Mouse (Mus musculus) embryonic facial prominence, embryonic 15.5 days (tissue): ENCODE results near the gene Cbr1. TPM values are rescaled to one million over a fixed set of nuclear protein-coding genes. Genes with fewer than 3 reads are reported as not detected.

Source experiments
- ATAC-seq: fragments of 200-750 bp; cut with Nextera tagmentation; 2 replicates; pipeline ENCODE4 v1.8.0; 2017; ENCODE audit warnings: low read depth, moderate TSS enrichment; ENCODE audit not compliant: insufficient number of reproducible peaks, low FRiP score, low TSS enrichment
- H3K27ac ChIP-seq: fragments of 300-500 bp; sonication (generic); replicated peaks from 2 replicates; pipeline ENCODE4 v1.5.1; 2015; ENCODE audit warnings: mild to moderate bottlenecking, inconsistent platforms
- H3K27me3 ChIP-seq: fragments of 300-500 bp; sonication (generic); 2 replicates; pipeline ENCODE4 v1.6.1; 2015; ENCODE audit warnings: inconsistent platforms
- H3K36me3 ChIP-seq: fragments of 300-500 bp; sonication (generic); 2 replicates; pipeline ENCODE4 v1.6.1; 2015; ENCODE audit warnings: mild to moderate bottlenecking, inconsistent platforms
- H3K4me1 ChIP-seq: fragments of 300-500 bp; sonication (generic); 2 replicates; pipeline ENCODE4 v1.6.1; 2015; ENCODE audit warnings: inconsistent platforms
- H3K4me2 ChIP-seq: fragments of 300-500 bp; sonication (generic); replicated peaks from 2 replicates; pipeline ENCODE4 v1.6.1; 2015; ENCODE audit warnings: mild to moderate bottlenecking, inconsistent platforms
- H3K4me3 ChIP-seq: fragments of 300-500 bp; sonication (generic); replicated peaks from 2 replicates; pipeline ENCODE4 v1.5.1; 2015; ENCODE audit warnings: mild to moderate bottlenecking, inconsistent platforms
- H3K9ac ChIP-seq: fragments of 300-500 bp; sonication (generic); 2 replicates; pipeline ENCODE4 v1.6.1; 2015; ENCODE audit warnings: inconsistent platforms
- H3K9me3 ChIP-seq: fragments of 300-500 bp; sonication (generic); replicated peaks from 2 replicates; pipeline ENCODE4 v1.6.1; 2016; ENCODE audit warnings: inconsistent platforms
- WGBS: fragments of 180-500 bp; shearing (Covaris S2); methylation state at CpG from one replicate; pipeline ENCODE4 v1.1.7; 2015; 5-methylcytosine and 5-hydroxymethylcytosine counted together
- polyA plus RNA-seq: library from polyadenylated mRNA; unstranded; fragments of >200 nt; fragmentation: Nextera tagmentation; extraction: Ambion mirVana; gene quantifications from 2 replicates; pipeline ENCODE4 v1.2.1, GENCODE M21; 2015

Cbr1 gene
- polyA plus RNA-seq = 92.8 and 96.6 TPM in 2 replicates

DNA sequence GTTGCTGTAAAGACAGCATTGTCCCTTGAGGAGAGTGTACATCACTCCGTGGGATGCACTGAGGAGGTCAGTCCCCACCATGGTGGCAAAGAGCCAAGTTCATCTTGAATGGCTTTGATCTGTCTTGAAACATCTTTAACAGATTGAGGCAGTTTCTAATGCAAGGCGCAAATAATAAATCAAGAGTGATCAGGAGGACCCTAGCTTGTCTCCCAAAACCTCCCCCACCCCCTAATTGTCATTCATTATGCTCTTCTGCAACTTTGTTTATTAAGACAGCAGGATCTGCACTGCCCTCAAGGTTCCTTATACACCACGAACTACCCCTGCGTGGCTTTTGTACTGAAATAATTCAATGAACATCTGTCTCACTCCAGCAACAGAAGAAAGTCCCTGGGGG is at the start of gene Cbr1:
TSS of gene Cbr1 (plus strand) at position 301 of the 400 bp plus-strand sequence.
- Histone ChIP-seq H3K27me3 (no peaks in the 10 kb centered on the region), H3K36me3 (peaks cover 6% of the 10 kb centered on the region; the same call in 1 of the 2 replicates), H3K9me3 (no peaks in the 10 kb centered on the region), H3K27ac (no peak within 1 kb of the TSS), H3K9ac (no peak within 1 kb of the TSS; the same call in 1 of the 2 replicates), H3K4me2 (peak within 1 kb of the TSS; percentile 90), H3K4me3 (peak within 1 kb of the TSS; percentile 74), H3K4me1 (peaks cover 25% of the 10 kb centered on the region)
- WGBS = 62% methylated on average over 4 of the region's 4 CpGs
- ATAC-seq = no peak

- Histone ChIP-seq H3K27me3 (peaks cover 4% of the 10 kb centered on the region; the same call in 1 of the 2 replicates), H3K4me2 (peak overlapping the region; percentile 34; the same call in 1 of the 2 replicates)
- 56% methylated on average over 8 of the region's 8 CpGs for WGBS
Observed at GRCm38 (mm10) chr16:93557646-93558045, 48.0 kb upstream of the Cbr1 start.

GRCm38 (mm10) chr16:93558499-93558898 is 47.2 kb upstream of the Cbr1 start:
- 8% methylated on average over 12 of the region's 12 CpGs for WGBS
- peak overlapping the region; percentile 34 for H3K4me2 ChIP-seq
- H3K27me3 ChIP-seq = peaks cover 4% of the 10 kb centered on the region; the same call in 1 of the 2 replicates
- no peaks in the 10 kb centered on the region for H3K9me3 ChIP-seq
- no peak overlapping the region for H3K9ac ChIP-seq
- H3K36me3 ChIP-seq = no peaks in the 10 kb centered on the region
- no peak overlapping the region for H3K4me3 ChIP-seq
- no peak for ATAC-seq
- H3K27ac ChIP-seq = no peak overlapping the region
- H3K4me1 ChIP-seq = peaks cover 14% of the 10 kb centered on the region

More at GRCm38 (mm10) chr16:93557646-93558045, 48.0 kb upstream of the Cbr1 start:
- Histone ChIP-seq H3K27ac (no peak overlapping the region), H3K9me3 (no peaks in the 10 kb centered on the region), H3K36me3 (no peaks in the 10 kb centered on the region), H3K4me1 (peaks cover 17% of the 10 kb centered on the region), H3K9ac (no peak overlapping the region), H3K4me3 (no peak overlapping the region)
- ATAC-seq = no peak

DNA sequence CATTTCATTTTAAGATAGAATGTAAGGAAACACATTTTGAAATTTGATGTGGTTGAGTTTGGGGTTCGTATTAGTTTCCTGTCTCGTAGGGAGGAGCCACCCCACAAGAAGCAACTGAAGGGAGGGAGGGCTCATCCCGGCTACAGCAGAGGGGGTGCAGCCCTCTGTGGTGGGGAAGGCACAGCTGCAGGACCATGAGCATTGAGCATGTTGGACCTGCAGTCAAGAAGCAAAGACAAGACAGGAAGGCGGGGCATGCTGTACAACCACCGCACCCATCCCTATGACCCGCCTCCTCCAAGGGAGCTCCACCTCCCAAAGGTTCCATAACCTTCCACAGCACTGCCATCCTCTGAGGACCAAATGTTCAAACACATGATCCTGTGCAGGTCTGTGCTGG is 33.3 kb upstream of the Cbr1 start:
- Histone ChIP-seq H3K27me3 (no peaks in the 10 kb centered on the region), H3K4me2 (no peak overlapping the region), H3K4me1 (peaks cover 7% of the 10 kb centered on the region; the same call in 1 of the 2 replicates), H3K36me3 (no peaks in the 10 kb centered on the region), H3K27ac (no peak overlapping the region), H3K4me3 (no peak overlapping the region), H3K9me3 (no peaks in the 10 kb centered on the region), H3K9ac (no peak overlapping the region)
- no peak for ATAC-seq
- 86% methylated on average over 6 of the region's 6 CpGs for WGBS

- H3K4me1 ChIP-seq = peaks cover 7% of the 10 kb centered on the region; the same call in 1 of the 2 replicates
- no peak overlapping the region for H3K9ac ChIP-seq
- H3K27me3 ChIP-seq = no peaks in the 10 kb centered on the region
- no peak for ATAC-seq
- no peak overlapping the region for H3K4me3 ChIP-seq
- H3K4me2 ChIP-seq = no peak overlapping the region
- H3K9me3 ChIP-seq = no peaks in the 10 kb centered on the region
- no peak overlapping the region for H3K27ac ChIP-seq
- 94% methylated on average over 5 of the region's 5 CpGs for WGBS
- H3K36me3 ChIP-seq = no peaks in the 10 kb centered on the region
Observed at GRCm38 (mm10) chr16:93573434-93573833, 32.2 kb upstream of the Cbr1 start.

DNA sequence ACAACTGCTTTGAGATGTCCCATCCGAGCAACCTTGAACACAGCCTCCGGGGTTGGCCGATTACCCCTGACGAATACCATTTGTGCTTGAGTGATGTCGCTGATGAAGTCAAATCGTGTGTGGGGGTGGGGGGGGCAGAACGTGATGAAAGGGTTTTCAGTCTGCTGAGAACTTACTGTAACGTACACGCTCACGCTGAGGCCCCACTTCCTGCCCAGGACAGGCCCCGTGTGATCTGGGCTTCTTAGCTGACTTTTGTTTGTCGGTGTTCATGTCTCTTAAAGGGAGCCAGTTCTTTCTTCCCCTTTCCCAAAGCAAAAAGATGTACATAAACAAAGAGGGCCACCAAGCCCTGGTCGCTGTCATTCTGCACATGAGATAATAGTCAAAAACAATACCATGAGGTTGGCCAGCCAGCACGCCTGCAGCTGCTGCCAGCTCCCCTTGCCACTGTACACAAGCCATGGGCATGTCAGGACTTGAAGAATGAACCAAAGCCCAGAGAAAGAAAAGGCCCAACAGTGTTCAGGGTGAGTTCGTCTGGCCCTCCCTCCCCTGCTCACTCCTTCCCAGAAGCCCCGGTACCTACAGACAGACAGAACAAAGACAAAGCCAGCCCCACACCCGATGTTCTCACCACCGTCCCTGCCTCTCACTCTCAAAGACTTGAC is 31.0 kb upstream of the Cbr1 start:
- H3K9ac ChIP-seq = no peak overlapping the region
- H3K36me3 ChIP-seq = no peaks in the 10 kb centered on the region
- no peak overlapping the region for H3K4me2 ChIP-seq
- H3K27me3 ChIP-seq = no peaks in the 10 kb centered on the region
- no peaks in the 10 kb centered on the region for H3K9me3 ChIP-seq
- 30% methylated on average over 18 of the region's 18 CpGs for WGBS
- no peak overlapping the region for H3K27ac ChIP-seq
- ATAC-seq = no peak
- H3K4me3 ChIP-seq = no peak overlapping the region
- H3K4me1 ChIP-seq = peaks cover 7% of the 10 kb centered on the region; the same call in 1 of the 2 replicates

DNA sequence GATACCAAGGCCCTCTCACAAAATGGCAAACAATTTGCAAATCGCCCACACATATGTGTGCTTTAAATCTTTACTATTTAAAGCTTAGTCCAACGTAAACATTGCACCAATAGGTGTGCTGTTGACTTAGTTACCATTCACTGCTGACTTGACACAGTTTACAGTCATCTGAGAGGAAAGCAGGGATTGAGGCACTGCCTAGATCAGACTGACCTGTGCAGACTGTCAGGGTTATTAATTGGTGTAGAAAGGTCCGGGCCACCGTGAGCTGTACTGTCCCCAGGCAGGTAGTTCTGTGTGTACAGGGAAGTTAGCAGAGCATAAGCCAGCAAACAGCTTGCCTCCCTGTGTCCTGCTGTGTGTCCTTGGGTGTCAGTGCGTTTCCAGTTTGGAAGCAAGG is 30.1 kb upstream of the Cbr1 start:
- H3K36me3 ChIP-seq = no peaks in the 10 kb centered on the region
- no peaks in the 10 kb centered on the region for H3K27me3 ChIP-seq
- no peak for ATAC-seq
- 79% methylated on average over 5 of the region's 5 CpGs for WGBS
- H3K9me3 ChIP-seq = no peaks in the 10 kb centered on the region
- no peak overlapping the region for H3K27ac ChIP-seq
- no peak overlapping the region for H3K4me3 ChIP-seq
- no peak overlapping the region for H3K4me2 ChIP-seq
- H3K9ac ChIP-seq = no peak overlapping the region
- peaks cover 7% of the 10 kb centered on the region; the same call in 1 of the 2 replicates for H3K4me1 ChIP-seq

DNA sequence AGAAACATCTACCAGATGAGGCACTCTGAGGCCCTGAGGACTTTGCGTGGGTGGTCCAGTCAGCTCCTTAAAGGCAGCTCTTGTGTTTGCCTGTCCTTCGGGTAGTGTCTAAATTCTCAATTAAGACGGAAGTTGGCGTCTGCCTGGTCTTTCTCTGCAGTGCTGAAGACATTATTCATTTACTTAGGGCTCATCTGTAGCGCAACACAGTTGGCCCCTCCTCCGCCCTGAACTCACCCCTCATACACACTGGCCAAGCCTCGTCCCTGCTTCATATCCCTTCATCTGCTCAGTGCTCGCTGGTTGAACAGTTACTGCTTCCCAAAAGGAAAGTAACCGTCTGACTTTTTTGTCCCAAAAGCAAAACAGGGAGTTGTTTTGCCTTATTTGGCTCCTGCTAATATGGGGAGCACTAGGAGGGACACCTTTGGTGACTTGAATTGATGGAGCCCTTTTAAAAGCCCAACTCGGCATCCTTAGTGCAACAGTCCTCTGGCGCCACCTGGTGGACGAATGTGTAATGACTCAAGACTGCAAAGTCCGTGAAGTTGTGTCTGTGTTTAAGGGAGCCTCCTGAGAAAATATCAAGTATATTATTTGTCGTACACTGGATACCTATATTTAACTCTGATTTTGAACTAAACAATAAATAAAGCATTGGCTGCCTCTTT is 29.1 kb upstream of the Cbr1 start:
- Histone ChIP-seq H3K27ac (no peak overlapping the region), H3K4me1 (peaks cover 7% of the 10 kb centered on the region; the same call in 1 of the 2 replicates), H3K27me3 (no peaks in the 10 kb centered on the region), H3K9me3 (no peaks in the 10 kb centered on the region), H3K4me3 (no peak overlapping the region), H3K4me2 (0 out of 2 replicates have a peak overlapping the region, but pooled peaks have one; percentile 12), H3K36me3 (no peaks in the 10 kb centered on the region), H3K9ac (no peak overlapping the region)
- 26% methylated on average over 14 of the region's 14 CpGs for WGBS
- ATAC-seq = no peak

- 81% methylated on average over 8 of the region's 8 CpGs for WGBS
Observed at GRCm38 (mm10) chr16:93578346-93579005, 27.2 kb upstream of the Cbr1 start.

GRCm38 (mm10) chr16:93581125-93581524 is 24.5 kb upstream of the Cbr1 start:
- no peak overlapping the region for H3K27ac ChIP-seq
- no peak overlapping the region for H3K4me3 ChIP-seq
- peaks cover 16% of the 10 kb centered on the region for H3K36me3 ChIP-seq
- ATAC-seq = no peak
- H3K9ac ChIP-seq = no peak overlapping the region
- 65% methylated on average over 6 of the region's 6 CpGs for WGBS
- no peaks in the 10 kb centered on the region for H3K27me3 ChIP-seq
- H3K4me1 ChIP-seq = no peaks in the 10 kb centered on the region
- no peak overlapping the region for H3K4me2 ChIP-seq
- no peaks in the 10 kb centered on the region for H3K9me3 ChIP-seq

More at GRCm38 (mm10) chr16:93578346-93579005, 27.2 kb upstream of the Cbr1 start:
- Histone ChIP-seq H3K36me3 (no peaks in the 10 kb centered on the region), H3K27ac (no peak overlapping the region), H3K9ac (no peak overlapping the region), H3K4me2 (no peak overlapping the region), H3K4me1 (peaks cover 7% of the 10 kb centered on the region; the same call in 1 of the 2 replicates), H3K9me3 (no peaks in the 10 kb centered on the region), H3K4me3 (no peak overlapping the region), H3K27me3 (no peaks in the 10 kb centered on the region)
- ATAC-seq = no peak
